Mouse (Mus musculus) granulocyte monocyte progenitor cell, adult 5-6 weeks (primary cell): ENCODE data around the gene Trp53tg5. TPM values are rescaled to one million over a fixed set of nuclear protein-coding genes. Genes with fewer than 3 reads are reported as not detected.

Source experiments
- ATAC-seq: replicated peaks from 2 replicates; pipeline ENCODE4 v1.8.0; 2016; ENCODE audit warnings: mild to moderate bottlenecking, moderate TSS enrichment, inconsistent platforms; ENCODE audit not compliant: poor library complexity, severe bottlenecking
- total RNA-seq, 2 experiments: library from RNA; stranded (forward) in 1 of 2; stranded (reverse) in 1 of 2; fragments of 200-712, 200-1000 nt in 1 of 2; fragments of >200 nt in 1 of 2; fragmentation: Nextera tagmentation in 1 of 2; gene quantifications; 2 replicates each; pipeline ENCODE4 v1.2.3; 2014 to 2017

Gene Trp53tg5
- total RNA-seq (2014; fragmentation: Nextera tagmentation) (not detected in 2 replicates), total RNA-seq (2017) (not detected in 2 replicates)

- no peak for ATAC-seq
These were observed at the start of gene Trp53tg5 for GRCm38 (mm10) chr2:164473624-164474023. TSS of gene Trp53tg5 (minus strand) at chr2:164473724.

GRCm38 (mm10) chr2:164522280-164522679 is 48.8 kb upstream of the Trp53tg5 start:
- peak; percentile 47 for ATAC-seq

- ATAC-seq: peak; percentile 85
These were observed 48.3 kb upstream of the Trp53tg5 start for GRCm38 (mm10) chr2:164521841-164522240.

- ATAC-seq: peak; percentile 62
These were observed 47.3 kb upstream of the Trp53tg5 start for GRCm38 (mm10) chr2:164520782-164521181.

GRCm38 (mm10) chr2:164519171-164519526 is 45.6 kb upstream of the Trp53tg5 start:
- no peak for ATAC-seq

GRCm38 (mm10) chr2:164518266-164519170 is 45.0 kb upstream of the Trp53tg5 start:
- ATAC-seq: no peak

- ATAC-seq: peak; percentile 21; the same call in 1 of the 2 replicates
These were observed 44.1 kb upstream of the Trp53tg5 start for GRCm38 (mm10) chr2:164517485-164518221.

- no peak for ATAC-seq
These were observed 43.1 kb upstream of the Trp53tg5 start for GRCm38 (mm10) chr2:164516592-164516991.

- no peak for ATAC-seq
These were observed 42.4 kb upstream of the Trp53tg5 start for GRCm38 (mm10) chr2:164515897-164516296.

- ATAC-seq: no peak
These were observed 41.4 kb upstream of the Trp53tg5 start for GRCm38 (mm10) chr2:164514916-164515315.

GRCm38 (mm10) chr2:164513389-164513788 is 39.9 kb upstream of the Trp53tg5 start:
- no peak for ATAC-seq

- ATAC-seq: no peak
These were observed 38.8 kb upstream of the Trp53tg5 start for GRCm38 (mm10) chr2:164512121-164512909.

- no peak for ATAC-seq
These were observed 37.2 kb upstream of the Trp53tg5 start for GRCm38 (mm10) chr2:164510621-164511190.

GRCm38 (mm10) chr2:164507811-164508210 is 34.3 kb upstream of the Trp53tg5 start:
- no peak for ATAC-seq

- no peak for ATAC-seq
These were observed 32.3 kb upstream of the Trp53tg5 start for GRCm38 (mm10) chr2:164505619-164506347.

GRCm38 (mm10) chr2:164504919-164505318 is 31.4 kb upstream of the Trp53tg5 start:
- no peak for ATAC-seq

- no peak for ATAC-seq
These were observed 27.0 kb upstream of the Trp53tg5 start for GRCm38 (mm10) chr2:164500511-164500910.

GRCm38 (mm10) chr2:164499317-164499716 is 25.8 kb upstream of the Trp53tg5 start:
- ATAC-seq: no peak

- ATAC-seq: peak; percentile 14
These were observed 24.3 kb upstream of the Trp53tg5 start for GRCm38 (mm10) chr2:164497691-164498268.
